Mouse (Mus musculus): Measurements from ENCODE around the gene 1700019A02Rik.

Gene 1700019A02Rik

GRCm38 (mm10) chr1:53187536-53187935, at the start of gene 1700019A02Rik:
Gene 1700019A02Rik, minus strand, starts transcription at chr1:53187636.
- DNase-seq (ENCODE audit: low spot score in 2 of 2): no peak

- no peak for DNase-seq (ENCODE audit: low spot score in 2 of 2)
Observed at GRCm38 (mm10) chr1:53226063-53226462, 38.6 kb upstream of the 1700019A02Rik start.

DNA sequence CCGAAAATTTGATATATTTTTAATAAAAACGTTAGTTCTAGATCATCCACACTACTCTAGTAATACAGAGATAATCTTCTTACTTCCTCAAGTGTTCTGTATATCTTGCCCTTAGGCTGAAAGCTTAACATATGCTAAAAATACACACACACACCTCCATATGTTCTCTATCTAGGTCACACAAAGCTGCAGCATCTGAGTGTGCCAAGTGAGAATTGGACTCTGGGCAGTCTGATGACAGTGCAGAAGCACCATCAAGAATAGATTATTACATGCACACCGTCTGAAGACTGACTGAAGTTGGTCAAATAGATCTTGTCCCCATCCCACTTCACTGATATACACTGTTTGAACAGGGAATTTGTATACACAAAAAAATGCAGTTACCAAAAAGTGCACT, 38.2 kb upstream of the 1700019A02Rik start:
- DNase-seq (ENCODE audit: low spot score in 2 of 2): no peak

- no peak for DNase-seq (ENCODE audit: low spot score in 2 of 2)
Observed at GRCm38 (mm10) chr1:53224775-53225174, 37.3 kb upstream of the 1700019A02Rik start.

GRCm38 (mm10) chr1:53210136-53210535, 22.7 kb upstream of the 1700019A02Rik start:
- no peak for DNase-seq (ENCODE audit: low spot score in 2 of 2)

DNA sequence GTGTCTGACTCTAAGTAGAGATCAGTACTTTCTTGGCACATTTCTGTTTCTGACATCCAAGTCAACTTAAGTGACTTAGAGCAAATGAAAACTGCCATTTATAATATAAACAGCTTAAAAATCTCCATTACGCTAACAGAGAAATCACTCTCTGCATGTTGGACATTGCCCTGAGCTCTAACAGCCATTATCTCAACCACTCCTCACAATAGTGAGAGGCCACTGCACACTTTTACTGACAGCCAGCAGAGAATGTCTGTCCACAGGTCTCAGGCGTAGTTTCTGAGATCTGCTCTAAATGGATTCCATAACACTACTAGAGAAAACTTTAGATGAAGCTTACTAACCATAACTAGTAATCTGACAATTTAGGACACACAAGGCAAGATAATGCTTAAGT, 16.5 kb upstream of the 1700019A02Rik start:
- DNase-seq (ENCODE audit: low spot score in 2 of 2): no peak

GRCm38 (mm10) chr1:53201630-53202199, 14.3 kb upstream of the 1700019A02Rik start:
- DNase-seq (ENCODE audit: low spot score in 2 of 2): no peak

GRCm38 (mm10) chr1:53194536-53194935, 7.1 kb upstream of the 1700019A02Rik start:
- no peak for DNase-seq (ENCODE audit: low spot score in 2 of 2)

- no peak for DNase-seq (ENCODE audit: low spot score in 2 of 2)
Observed at GRCm38 (mm10) chr1:53191234-53191633, 3.8 kb upstream of the 1700019A02Rik start.

- no peak for DNase-seq (ENCODE audit: low spot score in 2 of 2)
Observed at GRCm38 (mm10) chr1:53189620-53190019, 2.2 kb upstream of the 1700019A02Rik start.

DNA sequence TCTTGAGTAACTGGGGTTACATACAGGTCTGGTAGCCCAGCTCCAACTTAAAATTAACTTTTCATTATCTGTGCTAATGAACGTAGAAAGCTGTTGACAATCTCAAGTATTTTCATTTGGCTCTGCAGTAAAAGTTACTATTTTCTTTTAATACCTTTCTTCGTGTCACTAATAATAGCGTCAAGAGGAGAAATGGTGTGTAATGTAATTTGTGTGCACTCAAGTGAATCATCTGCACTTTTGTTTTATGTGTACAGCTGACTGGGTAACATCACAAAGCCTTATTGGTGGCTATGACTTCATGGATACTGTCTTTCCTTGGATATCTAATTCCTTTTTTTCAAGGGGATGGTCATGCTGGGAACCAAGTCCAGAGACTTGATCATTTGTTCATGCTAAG, 1.1 kb downstream of the 1700019A02Rik start:
- no peak for DNase-seq (ENCODE audit: low spot score in 2 of 2)

- no peak for DNase-seq (ENCODE audit: low spot score in 2 of 2)
Observed at GRCm38 (mm10) chr1:53157715-53158114, 29.7 kb downstream of the 1700019A02Rik start.

GRCm38 (mm10) chr1:53123066-53123465, 64.4 kb downstream of the 1700019A02Rik start:
- no peak for DNase-seq (ENCODE audit: low spot score in 2 of 2)

DNA sequence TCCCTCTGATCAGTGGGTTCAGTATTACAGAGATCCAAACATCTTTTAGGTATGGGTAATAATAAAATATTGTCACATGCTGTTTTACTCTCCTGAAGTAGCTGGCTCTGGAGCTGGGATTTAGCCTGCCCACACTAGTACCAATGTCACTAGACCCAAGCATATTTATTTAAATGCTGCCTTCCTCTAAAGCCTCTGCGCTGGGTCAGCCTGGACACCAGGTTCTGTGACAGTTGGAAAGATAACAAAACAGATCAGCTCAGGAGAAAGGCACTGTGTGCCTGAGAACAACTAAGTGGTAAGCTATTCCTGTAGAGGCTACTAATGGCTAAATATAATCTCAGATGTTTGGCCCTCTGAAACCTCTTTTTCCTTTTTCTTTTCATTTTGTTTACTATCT, 76.9 kb downstream of the 1700019A02Rik start:
- DNase-seq (ENCODE audit: low spot score in 2 of 2): no peak

Measured in spleen, postnatal 10 days (tissue).